Mouse (Mus musculus): Measurements from ENCODE around the gene Mcm8.

DNA sequence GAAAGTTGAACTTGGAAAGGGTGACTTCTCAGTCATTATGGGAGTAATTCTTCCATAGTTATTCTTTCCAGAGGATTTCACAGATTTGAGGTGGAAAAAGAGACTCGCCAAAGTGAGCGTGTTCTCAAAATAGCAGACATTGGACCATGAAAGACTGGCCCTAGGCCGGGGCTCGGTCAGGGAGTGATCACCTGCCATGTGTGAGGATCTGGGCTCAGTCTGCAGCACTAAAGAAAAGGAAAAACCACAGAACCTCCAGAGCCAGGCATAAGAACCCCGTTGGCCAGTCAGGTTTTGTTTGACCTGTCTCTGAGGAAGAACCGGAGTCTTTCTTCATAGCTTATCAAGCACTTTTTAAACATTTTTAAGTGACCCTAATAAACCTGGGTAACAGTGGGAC, 31.9 kb upstream of the Mcm8 start:
- no peak for TF ChIP-seq CTCF (IDR thresholded peaks at IDR 0.05; ENCODE audit: borderline replicate concordance, insufficient read depth, low read length)
- no peak for TF ChIP-seq POLR2A (IDR thresholded peaks at IDR 0.05; ENCODE audit: low read depth, low read length)

Data from embryonic fibroblast, embryonic 13.5 days (primary cell).